Mouse (Mus musculus) cerebellum, adult 9-11 months (tissue): ENCODE data around the gene Ralgapa1.
"Not testable (repeated sequence)": the region's sequence is repeated elsewhere in the genome, so short reads cannot be mapped to it uniquely, and the experiment has no call there.

Experiments
- DNase-seq: peaks from one replicate; pipeline ENCODE4 v3.0.0; 2022

Ralgapa1 gene

DNA sequence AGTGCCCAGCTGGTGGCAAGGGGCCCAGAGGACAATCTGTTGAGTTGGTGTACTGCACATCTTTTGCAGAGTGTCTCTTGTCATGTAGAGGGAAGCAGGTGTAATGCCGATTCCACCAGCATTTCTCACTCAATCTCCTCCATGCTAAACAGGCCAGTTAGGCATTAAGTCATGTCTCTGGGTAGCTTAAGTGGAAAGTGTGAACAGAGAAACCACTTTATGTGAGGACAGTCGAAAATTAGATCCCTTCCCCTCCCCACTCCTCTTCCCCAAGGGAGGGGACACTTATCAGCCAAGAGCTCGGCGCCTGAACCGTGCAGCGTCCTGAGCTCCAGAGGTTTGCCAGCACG, 222.5 kb downstream of the Ralgapa1 start:
- DNase-seq: no peak

- DNase-seq: not testable (repeated sequence)
These were observed 234.0 kb downstream of the Ralgapa1 start for GRCm38 (mm10) chr12:55586936-55587335.

DNA sequence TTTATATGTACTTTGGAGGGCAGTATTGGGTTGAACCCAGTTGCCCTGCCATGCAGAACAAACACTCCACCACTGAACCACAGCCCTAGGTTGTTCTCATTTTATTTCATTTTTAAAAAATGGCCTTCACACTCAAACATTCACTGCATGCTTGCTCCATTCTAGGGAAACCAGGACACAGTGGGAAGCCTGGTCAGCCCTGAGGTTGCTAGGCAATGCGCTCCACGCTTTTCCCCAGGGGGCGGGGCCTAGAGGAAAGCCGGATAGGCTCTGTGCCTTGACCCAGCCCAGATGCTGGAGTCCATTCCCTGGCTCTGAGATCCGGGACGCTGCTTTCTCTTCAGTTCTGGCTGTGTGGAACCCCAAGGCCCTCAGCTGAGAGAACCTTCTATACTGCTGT, 247.2 kb downstream of the Ralgapa1 start:
- no peak for DNase-seq

- DNase-seq: no peak
These were observed 247.9 kb downstream of the Ralgapa1 start for GRCm38 (mm10) chr12:55573089-55573488.

DNA sequence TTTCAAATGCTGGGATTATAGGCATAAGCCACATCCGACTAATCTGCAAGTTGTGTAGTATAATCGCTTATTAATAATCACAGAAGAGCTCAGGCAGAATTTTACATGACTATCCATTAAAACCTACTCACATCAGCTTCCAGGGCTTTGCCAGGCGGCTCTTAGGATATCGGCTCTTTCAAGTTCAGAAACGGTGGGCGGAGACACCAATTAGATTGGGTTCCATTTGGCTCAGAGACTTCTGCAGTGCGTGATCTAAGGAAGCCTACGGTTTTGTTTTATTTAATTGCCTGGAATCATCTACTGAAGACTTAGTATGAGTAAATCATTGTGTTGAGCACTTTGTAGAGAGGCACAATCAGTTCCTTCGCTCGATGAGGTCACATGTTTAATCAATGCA, 249.3 kb downstream of the Ralgapa1 start:
- no peak for DNase-seq

DNA sequence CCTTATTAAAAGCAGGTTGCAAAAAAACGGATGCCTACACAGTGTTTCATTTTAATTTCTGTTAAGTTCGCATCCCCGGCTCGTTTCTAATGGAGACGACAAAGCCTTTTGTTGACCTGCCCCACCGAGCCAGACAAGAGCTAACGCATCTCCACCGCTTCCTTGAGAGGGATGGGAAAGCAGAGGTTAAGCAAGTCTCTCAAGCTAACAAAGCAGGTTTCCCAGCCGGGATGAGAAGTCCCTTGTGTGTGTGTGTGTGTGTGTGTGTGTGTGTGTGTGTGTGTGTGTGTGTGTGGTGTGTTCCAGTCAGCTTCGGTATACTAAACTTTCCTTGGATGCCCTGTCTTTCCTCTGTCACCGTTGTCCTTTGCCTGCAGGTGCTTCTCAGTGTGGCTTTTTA, 249.8 kb downstream of the Ralgapa1 start:
- DNase-seq: no peak

- no peak for DNase-seq
These were observed 250.3 kb downstream of the Ralgapa1 start for GRCm38 (mm10) chr12:55570646-55571045.

DNA sequence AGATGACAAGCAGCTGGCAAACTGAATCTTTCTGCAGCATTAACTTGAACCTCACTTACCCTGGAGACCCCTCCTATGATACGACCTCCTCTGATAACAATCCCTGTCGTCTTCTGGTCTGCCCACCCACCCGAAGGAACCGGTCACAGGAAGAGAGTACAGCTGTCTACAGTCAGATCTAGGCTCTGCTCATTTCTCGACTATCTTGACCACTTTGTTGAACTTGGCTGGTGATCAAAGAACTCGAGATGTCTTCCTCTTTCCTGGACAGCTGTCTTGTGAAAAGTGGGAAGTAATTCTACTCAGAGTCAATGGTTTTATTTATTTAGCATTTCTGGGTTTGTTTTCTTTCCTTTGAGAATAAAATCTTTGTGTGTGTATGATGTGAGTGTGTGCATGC, 251.3 kb downstream of the Ralgapa1 start:
- no peak for DNase-seq

DNA sequence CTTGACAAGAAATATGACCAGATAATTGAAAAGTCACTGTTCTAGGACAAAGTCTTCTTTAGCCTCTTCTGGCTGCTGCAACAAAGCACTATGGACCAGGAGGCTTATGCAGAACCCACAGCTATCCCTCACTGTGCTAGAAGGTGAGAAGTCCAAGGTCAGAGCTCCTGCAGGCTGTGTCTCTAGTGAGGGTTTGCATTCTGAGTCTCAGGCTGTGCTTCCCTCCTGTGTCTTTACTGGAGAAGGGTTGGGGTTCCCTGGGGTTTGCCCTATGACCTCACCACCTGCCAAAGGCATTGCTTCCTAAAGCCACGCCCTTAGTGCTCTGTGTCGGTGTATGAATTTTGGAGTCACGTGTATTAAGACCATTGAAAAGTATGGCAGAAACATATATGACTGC, 252.5 kb downstream of the Ralgapa1 start:
- no peak for DNase-seq

DNA sequence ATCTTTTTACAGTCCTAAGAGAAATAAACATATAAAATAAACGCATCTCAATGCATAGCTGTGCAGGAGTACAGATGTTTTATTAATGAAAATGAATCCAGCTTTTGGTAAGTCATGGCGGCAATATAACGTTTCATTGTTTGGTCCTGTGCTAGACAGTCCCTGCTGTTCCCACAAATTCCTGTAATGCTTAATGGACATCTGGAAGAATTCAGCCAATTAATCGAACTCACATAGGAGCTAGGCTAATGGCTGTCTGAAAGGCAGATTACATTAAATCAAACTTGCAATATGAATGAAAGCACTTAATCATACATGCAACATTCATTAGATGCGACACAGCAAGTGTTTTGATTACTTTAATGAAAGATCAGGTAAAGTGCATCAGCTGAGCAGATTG, 254.1 kb downstream of the Ralgapa1 start:
- DNase-seq: no peak

GRCm38 (mm10) chr12:55565867-55566266, 255.1 kb downstream of the Ralgapa1 start:
- DNase-seq: no peak

- DNase-seq: no peak
These were observed 255.8 kb downstream of the Ralgapa1 start, which contains the start of gene Aldoart2 for GRCm38 (mm10) chr12:55565206-55565605. TSS of gene Aldoart2 (plus strand) at chr12:55565239.

DNA sequence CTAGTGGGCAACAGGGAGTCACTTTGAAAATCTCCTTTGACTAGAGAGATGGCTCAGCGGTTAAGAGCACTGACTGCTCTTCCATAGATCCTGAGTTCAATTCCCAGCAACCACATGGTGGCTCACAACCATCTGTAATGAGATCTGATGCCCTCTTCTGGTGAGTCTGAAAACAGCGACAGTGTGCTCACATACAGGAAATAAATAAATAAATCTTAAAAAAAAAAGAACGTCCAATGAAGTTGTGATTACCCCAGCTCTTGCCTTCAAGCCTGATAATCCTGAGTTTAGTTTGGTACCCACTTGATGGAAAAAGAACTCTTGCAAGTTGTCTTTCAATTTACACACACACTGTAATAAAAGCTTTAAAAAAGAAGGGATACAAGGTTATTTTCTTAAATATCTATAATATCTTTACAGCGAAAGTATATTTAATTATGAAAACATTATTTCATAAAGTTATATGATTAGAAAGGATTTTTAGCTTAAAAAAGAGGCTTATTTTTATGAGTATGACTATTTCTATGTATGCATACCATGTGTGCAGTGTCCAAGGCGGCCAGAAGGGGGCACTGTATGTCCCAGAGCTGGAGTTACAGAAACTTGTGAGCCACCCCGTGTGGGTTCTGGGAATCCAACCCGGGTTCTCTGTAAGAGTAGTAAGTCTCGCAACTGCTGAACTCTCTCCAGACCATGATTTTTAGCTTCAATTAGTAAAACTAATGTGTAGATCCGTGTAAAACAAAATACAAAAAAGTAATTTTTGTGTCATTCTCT, 256.6 kb downstream of the Ralgapa1 start:
- no peak for DNase-seq

DNA sequence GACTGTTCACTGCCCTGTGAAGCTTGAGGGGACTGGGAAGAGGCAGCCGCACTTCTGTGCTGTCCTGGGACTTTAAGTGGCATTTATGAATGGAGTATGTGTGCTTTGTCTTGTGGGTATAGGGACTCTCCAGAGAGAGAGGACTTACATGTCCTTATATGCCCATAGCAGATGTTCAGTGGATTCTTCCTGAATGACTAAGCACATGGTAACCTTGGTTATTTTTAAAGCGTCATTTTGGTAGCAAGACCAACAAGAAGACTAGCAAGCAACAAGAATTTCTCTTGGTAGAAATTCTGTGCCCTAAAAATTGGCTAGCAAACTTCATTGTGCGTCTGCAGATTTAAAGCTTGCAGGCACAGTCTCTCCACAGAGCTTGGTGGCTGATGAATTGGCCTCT, 257.2 kb downstream of the Ralgapa1 start:
- DNase-seq: no peak

- no peak for DNase-seq
These were observed 260.8 kb downstream of the Ralgapa1 start for GRCm38 (mm10) chr12:55560025-55560690.

DNA sequence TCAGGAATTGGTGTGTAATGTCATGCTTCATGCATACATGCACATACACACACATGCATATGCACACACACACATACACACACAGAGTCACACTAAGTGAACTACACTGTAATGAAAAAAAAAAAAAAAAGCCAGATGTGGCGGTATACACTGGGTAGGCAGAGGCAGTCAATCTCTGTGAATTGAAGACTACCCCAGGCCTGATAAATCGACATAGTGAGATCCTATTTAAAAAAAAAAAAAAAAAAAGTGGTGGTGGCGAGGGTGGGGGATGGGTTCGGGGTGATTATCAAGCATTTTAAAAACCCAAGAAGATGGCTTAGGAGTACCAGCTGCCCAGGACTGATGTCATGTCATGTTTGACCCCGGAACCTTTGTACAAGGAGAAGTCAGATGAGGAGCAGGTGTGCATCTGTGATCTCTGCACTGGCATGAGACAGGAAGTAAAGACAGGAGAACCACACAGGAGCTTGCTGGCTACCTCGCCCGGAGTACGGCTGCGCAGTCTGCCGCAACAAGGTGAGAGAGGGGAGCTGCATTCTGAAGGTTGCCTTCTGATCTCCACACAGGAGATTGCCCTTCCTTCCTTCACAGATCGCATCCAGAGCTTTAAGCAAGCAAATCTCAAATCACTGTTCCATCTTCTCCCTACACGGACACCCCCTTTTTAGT, 261.6 kb downstream of the Ralgapa1 start:
- no peak for DNase-seq

GRCm38 (mm10) chr12:55557866-55558265, 263.1 kb downstream of the Ralgapa1 start:
- DNase-seq: no peak

GRCm38 (mm10) chr12:55554901-55555300, 266.1 kb downstream of the Ralgapa1 start:
- DNase-seq: not testable (repeated sequence)
